Mouse (Mus musculus) urinary bladder, postnatal 25 days (tissue): Measurements from ENCODE around the gene Gm13103.
"Not testable (repeated sequence)": the region's sequence is repeated elsewhere in the genome, so short reads cannot be mapped to it uniquely, and the experiment has no call there.

Experiments
- DNase-seq: peaks from one replicate; pipeline ENCODE4 v3.0.0; 2022; ENCODE audit warnings: low spot score

The Gm13103 gene

GRCm38 (mm10) chr4:143846197-143846596, at the start of gene Gm13103:
Gene Gm13103 (plus strand): TSS chr4:143846497.
- DNase-seq = not testable (repeated sequence)

- no peak for DNase-seq
These were observed 30.3 kb upstream of the Gm13103 start, which contains the start of gene Gm13084 for GRCm38 (mm10) chr4:143815993-143816392. Gene Gm13084 (minus strand): TSS chr4:143816093.

GRCm38 (mm10) chr4:143882371-143882770, 36.1 kb downstream of the Gm13103 start:
- not testable (repeated sequence) for DNase-seq

GRCm38 (mm10) chr4:143894406-143894805, 48.1 kb downstream of the Gm13103 start:
- not testable (repeated sequence) for DNase-seq

- DNase-seq = not testable (repeated sequence)
These were observed 54.0 kb downstream of the Gm13103 start, which contains the start of gene Pramef6 for GRCm38 (mm10) chr4:143900280-143900679. Gene Pramef6 (minus strand): TSS chr4:143900380.
